Mouse (Mus musculus) heart, embryonic 11.5 days (tissue): Measurements from ENCODE around the gene Lpar1. TPM values are rescaled to one million over a fixed set of nuclear protein-coding genes. Genes with fewer than 3 reads are reported as not detected.

Experiments
- ATAC-seq: fragments of 200-750 bp; cut with Nextera tagmentation; replicated peaks from 2 replicates; pipeline ENCODE4 v1.8.0; 2017; ENCODE audit warnings: moderate library complexity; ENCODE audit not compliant: insufficient number of reproducible peaks, low FRiP score, low TSS enrichment
- H3K27ac ChIP-seq: fragments of 300-500 bp; sonication (generic); 2 replicates; pipeline ENCODE4 v1.5.1; 2014; ENCODE audit warnings: mild to moderate bottlenecking, low read depth, low read length
- H3K27me3 ChIP-seq: fragments of 300-500 bp; sonication (generic); 2 replicates; pipeline ENCODE4 v1.6.1; 2014; ENCODE audit warnings: mild to moderate bottlenecking, low read length, mixed read lengths; ENCODE audit not compliant: control insufficient read depth, insufficient read depth
- H3K36me3 ChIP-seq: fragments of 300-500 bp; sonication (generic); 2 replicates; pipeline ENCODE4 v1.6.1; 2014; ENCODE audit warnings: mild to moderate bottlenecking, low read length, moderate library complexity, mixed read lengths; ENCODE audit not compliant: control insufficient read depth, insufficient read depth
- H3K4me1 ChIP-seq: fragments of 300-500 bp; sonication (generic); 2 replicates; pipeline ENCODE4 v1.6.1; 2014; ENCODE audit warnings: low read length; ENCODE audit not compliant: control insufficient read depth, insufficient read depth
- H3K4me2 ChIP-seq: fragments of 300-500 bp; sonication (generic); 2 replicates; pipeline ENCODE4 v1.6.1; 2014; ENCODE audit warnings: mild to moderate bottlenecking, moderate library complexity
- H3K4me3 ChIP-seq: fragments of 300-500 bp; sonication (generic); 2 replicates; pipeline ENCODE4 v1.5.1; 2014; ENCODE audit warnings: low read depth, low read length
- H3K9ac ChIP-seq: fragments of 300-500 bp; sonication (generic); 2 replicates; pipeline ENCODE4 v1.6.1; 2014; ENCODE audit warnings: mild to moderate bottlenecking, low read depth, low read length, moderate library complexity
- H3K9me3 ChIP-seq: fragments of 300-500 bp; sonication (generic); replicated peaks from 2 replicates; pipeline ENCODE4 v1.6.1; 2016; ENCODE audit warnings: low read length; ENCODE audit not compliant: control insufficient read depth
- WGBS: fragments of 180-500 bp; shearing (Covaris S2); extraction: QIAGEN DNeasy Blood & Tissue Kit; methylation state at CpG from one replicate; pipeline ENCODE4 v1.1.7; 2014; ENCODE audit not compliant: insufficient replicate concordance; 5-methylcytosine and 5-hydroxymethylcytosine counted together
- polyA plus RNA-seq: library from polyadenylated mRNA; unstranded; fragments of >200 nt; fragmentation: Nextera tagmentation; extraction: Ambion mirVana; gene quantifications from 2 replicates; pipeline ENCODE4 v1.2.1, GENCODE M21; 2014

Lpar1 gene
- polyA plus RNA-seq, 1 experiment from 2014 or later = 20.5 TPM

DNA sequence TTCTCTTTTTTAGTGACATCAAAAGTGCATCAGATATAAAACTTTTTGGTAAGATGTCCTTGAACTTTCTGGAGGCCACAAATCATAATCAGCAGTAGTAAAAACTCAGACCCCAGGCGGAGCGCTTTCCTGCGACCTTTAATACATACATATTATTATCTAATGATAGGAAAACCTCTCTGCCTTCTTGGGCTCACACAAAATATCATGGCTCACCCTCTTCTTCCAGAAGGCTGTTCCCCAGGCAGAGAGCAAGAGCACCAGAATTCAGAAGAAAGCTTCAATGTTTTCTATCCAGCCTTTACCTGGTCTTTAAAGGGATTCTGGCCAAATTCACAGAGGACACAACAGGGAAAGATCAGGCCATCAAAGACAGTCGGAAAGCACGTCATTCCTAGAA lies 23.0 kb downstream of the Lpar1 start:
- Histone ChIP-seq H3K9ac (no peak overlapping the region), H3K4me1 (peaks cover 14% of the 10 kb centered on the region), H3K27me3 (no peaks in the 10 kb centered on the region), H3K36me3 (no peaks in the 10 kb centered on the region), H3K9me3 (no peaks in the 10 kb centered on the region), H3K27ac (no peak overlapping the region), H3K4me3 (no peak overlapping the region), H3K4me2 (no peak overlapping the region)
- 76% methylated on average over 5 of the region's 5 CpGs for WGBS
- no peak for ATAC-seq

GRCm38 (mm10) chr4:58530279-58530678 lies 23.4 kb downstream of the Lpar1 start:
- H3K4me3 ChIP-seq = no peak overlapping the region
- no peak overlapping the region for H3K4me2 ChIP-seq
- no peak overlapping the region for H3K27ac ChIP-seq
- no peak overlapping the region for H3K9ac ChIP-seq
- WGBS = 23% methylated on average over 3 of the region's 3 CpGs
- no peaks in the 10 kb centered on the region for H3K36me3 ChIP-seq
- ATAC-seq = no peak
- H3K27me3 ChIP-seq = no peaks in the 10 kb centered on the region
- peaks cover 14% of the 10 kb centered on the region for H3K4me1 ChIP-seq
- H3K9me3 ChIP-seq = no peaks in the 10 kb centered on the region

DNA sequence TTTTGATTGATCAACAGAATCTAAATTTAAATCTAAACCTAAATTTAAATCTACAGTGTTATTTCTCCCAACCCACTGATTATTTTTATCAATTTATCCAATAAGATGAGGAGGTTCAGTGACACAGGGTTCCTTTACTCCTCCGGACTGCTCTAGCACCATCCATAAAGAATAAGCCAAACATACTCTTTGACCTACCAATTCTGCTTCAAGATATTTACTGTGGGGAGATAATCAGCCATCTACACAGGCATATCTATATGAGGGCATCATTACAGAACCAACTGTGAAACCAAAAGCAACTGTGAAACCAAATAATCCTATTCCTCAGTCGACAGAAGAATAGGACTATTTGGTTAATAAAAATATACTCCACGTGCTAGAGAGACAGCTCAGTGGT lies 25.8 kb downstream of the Lpar1 start:
- H3K4me1 ChIP-seq = no peaks in the 10 kb centered on the region; the same call in 1 of the 2 replicates
- ATAC-seq = no peak
- 86% methylated on average over 3 of the region's 3 CpGs for WGBS
- H3K9me3 ChIP-seq = no peaks in the 10 kb centered on the region
- H3K27me3 ChIP-seq = no peaks in the 10 kb centered on the region
- H3K9ac ChIP-seq = no peak overlapping the region
- no peak overlapping the region for H3K4me3 ChIP-seq
- no peak overlapping the region for H3K27ac ChIP-seq
- no peaks in the 10 kb centered on the region for H3K36me3 ChIP-seq
- H3K4me2 ChIP-seq = no peak overlapping the region

GRCm38 (mm10) chr4:58521137-58521536 lies 32.6 kb downstream of the Lpar1 start:
- no peak overlapping the region for H3K4me3 ChIP-seq
- H3K4me2 ChIP-seq = no peak overlapping the region
- WGBS = 57% methylated on average over 8 of the region's 8 CpGs
- no peak overlapping the region for H3K9ac ChIP-seq
- H3K27ac ChIP-seq = no peak overlapping the region
- H3K9me3 ChIP-seq = no peaks in the 10 kb centered on the region
- peaks cover 16% of the 10 kb centered on the region for H3K4me1 ChIP-seq
- no peak for ATAC-seq
- no peaks in the 10 kb centered on the region for H3K27me3 ChIP-seq
- H3K36me3 ChIP-seq = no peaks in the 10 kb centered on the region

DNA sequence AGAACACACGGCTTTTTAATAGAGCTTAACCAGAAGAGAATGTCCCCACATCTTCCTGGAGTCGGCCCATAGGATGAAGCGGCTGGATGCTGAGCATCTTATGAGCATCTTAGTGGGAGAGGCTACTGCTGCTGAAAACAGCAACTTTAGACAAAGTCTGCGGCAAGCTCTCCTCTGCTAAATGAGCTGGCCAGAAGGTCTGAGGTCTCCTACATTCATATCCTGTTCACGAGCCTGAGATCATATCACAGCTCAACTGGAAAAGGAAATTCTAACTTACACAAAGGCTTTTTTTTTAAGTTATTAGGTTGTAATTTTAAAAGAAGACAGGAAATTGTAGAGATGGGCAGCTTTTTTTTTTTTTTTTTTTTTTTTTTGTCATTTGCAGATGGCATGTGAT lies 33.2 kb downstream of the Lpar1 start:
- no peak overlapping the region for H3K9ac ChIP-seq
- H3K4me1 ChIP-seq = peaks cover 16% of the 10 kb centered on the region
- no peaks in the 10 kb centered on the region for H3K9me3 ChIP-seq
- no peak overlapping the region for H3K4me3 ChIP-seq
- no peak overlapping the region for H3K27ac ChIP-seq
- no peaks in the 10 kb centered on the region for H3K36me3 ChIP-seq
- ATAC-seq = no peak
- 77% methylated on average over 5 of the region's 5 CpGs for WGBS
- no peak overlapping the region for H3K4me2 ChIP-seq
- H3K27me3 ChIP-seq = no peaks in the 10 kb centered on the region

GRCm38 (mm10) chr4:58519891-58520290 lies 33.8 kb downstream of the Lpar1 start:
- WGBS = 86% methylated on average over 4 of the region's 4 CpGs
- Histone ChIP-seq H3K27ac (no peak overlapping the region), H3K36me3 (no peaks in the 10 kb centered on the region), H3K4me3 (no peak overlapping the region), H3K9me3 (no peaks in the 10 kb centered on the region), H3K4me1 (peaks cover 16% of the 10 kb centered on the region), H3K4me2 (no peak overlapping the region), H3K9ac (no peak overlapping the region), H3K27me3 (no peaks in the 10 kb centered on the region)
- no peak for ATAC-seq

- WGBS = 32% methylated on average over 9 of the region's 9 CpGs
- peak overlapping the region; percentile 39; the same call in 1 of the 2 replicates for H3K9ac ChIP-seq
- H3K9me3 ChIP-seq = no peaks in the 10 kb centered on the region
- no peak overlapping the region for H3K27ac ChIP-seq
- H3K27me3 ChIP-seq = no peaks in the 10 kb centered on the region
- no peak overlapping the region for H3K4me3 ChIP-seq
- ATAC-seq = no peak
- peaks cover 16% of the 10 kb centered on the region for H3K4me1 ChIP-seq
- no peaks in the 10 kb centered on the region for H3K36me3 ChIP-seq
- no peak overlapping the region for H3K4me2 ChIP-seq
Observed at GRCm38 (mm10) chr4:58518215-58518988, 35.3 kb downstream of the Lpar1 start.

DNA sequence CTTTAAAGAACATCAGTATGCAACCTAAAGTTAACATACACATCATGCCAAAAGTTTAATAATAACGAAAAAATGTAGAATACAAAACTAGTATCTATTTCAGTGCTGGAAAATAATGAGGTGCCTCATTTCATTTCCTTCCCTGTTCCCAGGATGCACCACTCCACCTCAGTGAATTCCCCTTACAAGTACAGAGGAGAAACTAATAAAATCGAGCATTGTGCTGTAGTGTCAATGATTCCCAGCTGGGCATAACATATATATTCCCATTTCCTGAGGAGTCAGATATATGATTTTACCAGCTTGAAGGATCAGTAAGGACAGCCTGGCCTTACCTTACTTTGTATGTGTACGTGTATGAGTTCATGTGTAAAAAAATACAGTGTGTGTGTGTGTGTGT lies 36.9 kb downstream of the Lpar1 start:
- H3K4me2 ChIP-seq = no peak overlapping the region
- no peaks in the 10 kb centered on the region for H3K9me3 ChIP-seq
- no peaks in the 10 kb centered on the region for H3K36me3 ChIP-seq
- no peaks in the 10 kb centered on the region for H3K27me3 ChIP-seq
- no peak overlapping the region for H3K4me3 ChIP-seq
- no peak overlapping the region for H3K27ac ChIP-seq
- no peak overlapping the region for H3K9ac ChIP-seq
- WGBS = 60% methylated on average over 3 of the region's 3 CpGs
- peaks cover 16% of the 10 kb centered on the region for H3K4me1 ChIP-seq
- ATAC-seq = no peak

DNA sequence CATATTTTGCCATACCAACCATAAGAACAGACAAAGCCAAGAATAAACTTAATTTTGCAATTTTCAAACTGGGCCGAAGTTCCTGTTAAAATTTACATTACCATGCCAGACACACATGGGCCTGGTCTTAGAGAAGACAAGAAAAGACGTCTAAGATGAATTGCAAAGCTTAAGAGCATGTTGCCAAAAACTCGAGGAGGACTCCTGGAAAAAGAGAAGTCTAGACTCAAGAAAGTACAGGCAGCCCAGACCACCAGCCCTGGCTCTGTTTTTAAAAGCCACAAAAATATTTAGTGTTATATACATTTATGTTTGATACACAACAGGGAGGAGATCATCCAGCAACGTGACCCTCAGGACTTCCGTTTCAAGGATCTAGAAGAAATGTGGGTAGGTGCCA lies 37.5 kb downstream of the Lpar1 start:
- Histone ChIP-seq H3K4me2 (no peak overlapping the region), H3K9me3 (no peaks in the 10 kb centered on the region), H3K4me3 (no peak overlapping the region), H3K27ac (no peak overlapping the region), H3K27me3 (no peaks in the 10 kb centered on the region), H3K36me3 (no peaks in the 10 kb centered on the region), H3K9ac (no peak overlapping the region), H3K4me1 (peaks cover 14% of the 10 kb centered on the region)
- ATAC-seq = no peak
- 76% methylated on average over 5 of the region's 5 CpGs for WGBS
